Mouse (Mus musculus) CH12.LX (cell line): ENCODE measurements at regions not wholly inside any gene's neighbourhood (a gene's known extent, or its start where the extent isn't known, plus 50 kb on each side); places are given as distances from the start of the nearest gene placed in this dataset.

ENCODE experiments used
- CHD2 ChIP-seq: IDR thresholded peaks from 2 replicates; pipeline ENCODE4 v1.6.1; 2011; ENCODE audit warnings: low read length, improper control_type of control experiment
- CTCF ChIP-seq, 2 experiments: IDR thresholded peaks in 1 of 2; conservative IDR thresholded peaks in 1 of 2; 2 replicates each; pipeline ENCODE4 v1.5.1; 2011 to 2012; ENCODE audit warnings: low read depth in 2 of 2, low read length in 2 of 2, improper control_type of control experiment in 1 of 2, inconsistent platforms in 1 of 2, mild to moderate bottlenecking in 1 of 2, moderate library complexity in 1 of 2
- HCFC1 ChIP-seq: IDR thresholded peaks from 2 replicates; pipeline ENCODE4 v1.6.1; 2012; ENCODE audit warnings: low read depth, mild to moderate bottlenecking, inconsistent platforms, low read length, improper control_type of control experiment
- JUN ChIP-seq: IDR thresholded peaks from 2 replicates; pipeline ENCODE4 v1.6.1; 2011; ENCODE audit warnings: low read depth, mild to moderate bottlenecking, low read length, improper control_type of control experiment, moderate library complexity; ENCODE audit not compliant: insufficient read depth
- MAX ChIP-seq: IDR thresholded peaks from 2 replicates; pipeline ENCODE4 v1.6.1; 2011; ENCODE audit warnings: low read length, improper control_type of control experiment
- POLR2A ChIP-seq: IDR thresholded peaks from 2 replicates; pipeline ENCODE4 v1.6.1; 2011; ENCODE audit warnings: low read depth, mild to moderate bottlenecking, improper control_type of control experiment, low read length
- RAD21 ChIP-seq: IDR thresholded peaks from 2 replicates; pipeline ENCODE4 v1.6.1; 2011; ENCODE audit warnings: low read depth, mild to moderate bottlenecking, low read length, improper control_type of control experiment, moderate library complexity
- TBP ChIP-seq: conservative IDR thresholded peaks from 2 replicates; pipeline ENCODE4 v1.6.1; 2011; ENCODE audit warnings: low read depth, low read length, improper control_type of control experiment
- USF2 ChIP-seq: conservative IDR thresholded peaks from 2 replicates; pipeline ENCODE4 v1.6.1; 2011; ENCODE audit warnings: low read depth, low read length, improper control_type of control experiment
- ZC3H11A ChIP-seq: IDR thresholded peaks from 2 replicates; pipeline ENCODE4 v1.6.1; 2012; ENCODE audit warnings: low read depth, mild to moderate bottlenecking, inconsistent platforms, low read length, improper control_type of control experiment

- TF ChIP-seq CTCF (conservative IDR thresholded peaks at IDR 0.05 in 1 of 2, IDR thresholded peaks at IDR 0.05 in 1 of 2; ENCODE audit: low read depth in 2 of 2, low read length in 2 of 2): no peak
- TF ChIP-seq HCFC1: no peak
- no peak for TF ChIP-seq USF2
- no peak for TF ChIP-seq TBP
- no peak for TF ChIP-seq MAX
- no peak for TF ChIP-seq ZC3H11A
- TF ChIP-seq JUN: no peak
- TF ChIP-seq CHD2: no peak
- TF ChIP-seq RAD21: no peak
- TF ChIP-seq POLR2A: no peak
Measured at GRCm38 (mm10) chr13:60536725-60537124, 65.0 kb upstream of the Dapk1 start.
